Mouse (Mus musculus): ENCODE measurements around the gene Oat.

DNA sequence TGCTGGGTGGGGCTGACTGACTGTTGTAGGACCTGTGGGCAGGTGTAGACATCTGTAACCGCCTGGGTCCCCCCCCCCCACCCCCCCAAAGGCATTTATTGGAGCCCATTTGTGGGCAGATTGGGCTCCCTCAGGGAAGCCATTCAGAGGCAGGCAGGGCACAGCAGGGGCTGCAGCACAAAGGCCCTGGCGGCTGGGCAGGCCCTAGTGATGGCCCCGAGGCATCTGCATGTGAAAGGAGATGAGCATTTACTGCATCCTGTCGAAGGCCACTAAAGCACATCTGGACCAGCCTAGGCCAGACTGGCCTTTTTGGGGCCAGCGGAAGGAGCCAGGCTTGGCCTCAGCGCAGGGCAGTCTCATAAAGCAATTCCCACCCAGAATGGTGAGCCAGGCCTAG lies 40.2 kb upstream of the Oat start:
- no peak for TF ChIP-seq CTCF (IDR thresholded peaks at IDR 0.05; ENCODE audit: low read depth)
- no peak for TF ChIP-seq EP300 (optimal IDR thresholded peaks at IDR 0.05)
